Mouse (Mus musculus) hindbrain, embryonic 10.5 days (tissue): ENCODE measurements around the gene Gpa33. TPM values are rescaled to one million over a fixed set of nuclear protein-coding genes. Genes with fewer than 3 reads are reported as not detected.

Experiments
- polyA plus RNA-seq: library from polyadenylated mRNA; unstranded; fragments of >200 nt; fragmentation: Nextera tagmentation; extraction: Ambion mirVana; gene quantifications from 2 replicates; pipeline ENCODE4 v1.2.1, GENCODE M21; 2016

The Gpa33 gene
- polyA plus RNA-seq, 1 experiment from 2014 or later = 0.22 TPM

Other genes starting within 250 kb of the Gpa33 start
- 21.8 and 25.4 TPM in 2 replicates for gene Pou2f1, start 127.6 kb upstream of the Gpa33 start, polyA plus RNA-seq
- gene Dusp27, start 2.3 kb upstream of the Gpa33 start, polyA plus RNA-seq = 2.5 and 3.0 TPM in 2 replicates
- gene Mael, start 108.5 kb downstream of the Gpa33 start, polyA plus RNA-seq = 0.09 TPM in 1 of 2 replicates, not detected in the other
- 6.3 and 8.1 TPM in 2 replicates for gene Ildr2, start 123.9 kb downstream of the Gpa33 start, polyA plus RNA-seq
- 58.7 and 60.3 TPM in 2 replicates for gene Tada1, start 248.9 kb downstream of the Gpa33 start, polyA plus RNA-seq